Mouse (Mus musculus): Measurements from ENCODE around the gene Mlip. TPM values are rescaled to one million over a fixed set of nuclear protein-coding genes. Genes with fewer than 3 reads are reported as not detected.
A peak's percentile ranks its signal among the peaks of the same experiment; 100 is the strongest.

Mlip gene
- total RNA-seq, 2 experiments from 2014 or later: 77.3 to 100 TPM

DNA sequence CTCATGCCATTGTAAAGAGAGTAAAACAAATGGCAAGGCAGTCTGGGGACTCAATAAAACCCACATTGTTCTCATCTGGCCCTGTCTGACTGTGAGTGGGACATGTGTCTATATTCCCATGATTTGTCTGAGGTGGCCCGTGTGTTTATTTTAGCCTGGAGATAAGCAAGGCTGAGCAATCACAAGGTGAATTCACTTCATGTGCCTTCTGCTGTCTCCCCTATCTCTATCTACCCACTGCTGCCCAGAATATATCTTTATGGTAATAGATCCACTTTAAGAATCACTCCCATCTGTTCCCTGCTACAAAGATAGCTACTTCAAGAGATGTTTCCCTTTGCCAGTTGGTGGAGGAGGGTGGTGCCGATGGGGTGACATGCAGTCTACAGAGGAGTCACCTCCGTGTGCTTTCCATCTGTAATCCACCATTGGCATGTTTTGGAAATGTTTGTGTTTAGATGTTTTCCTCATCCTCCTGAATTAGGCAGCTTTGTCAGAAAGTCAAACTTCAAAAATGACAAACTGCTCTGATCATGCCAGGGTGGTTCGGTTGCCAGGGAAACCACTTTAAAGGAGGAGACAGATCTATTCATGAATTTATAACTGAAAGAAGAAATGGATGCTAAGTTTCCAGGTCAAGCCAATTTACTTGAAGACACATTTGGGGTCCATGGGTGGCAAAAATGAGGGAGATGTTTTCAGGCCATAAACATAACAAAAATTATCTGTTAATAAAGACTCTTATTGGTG is 87.3 kb downstream of the Mlip start:
- H3K27ac ChIP-seq: no peak overlapping the region
- no peak for DNase-seq
- no peak overlapping the region for H3K4me3 ChIP-seq
- intact Hi-C loops (cut with DNase I): no loop called here
- TF ChIP-seq CTCF (IDR thresholded peaks at IDR 0.05): no peak

DNA sequence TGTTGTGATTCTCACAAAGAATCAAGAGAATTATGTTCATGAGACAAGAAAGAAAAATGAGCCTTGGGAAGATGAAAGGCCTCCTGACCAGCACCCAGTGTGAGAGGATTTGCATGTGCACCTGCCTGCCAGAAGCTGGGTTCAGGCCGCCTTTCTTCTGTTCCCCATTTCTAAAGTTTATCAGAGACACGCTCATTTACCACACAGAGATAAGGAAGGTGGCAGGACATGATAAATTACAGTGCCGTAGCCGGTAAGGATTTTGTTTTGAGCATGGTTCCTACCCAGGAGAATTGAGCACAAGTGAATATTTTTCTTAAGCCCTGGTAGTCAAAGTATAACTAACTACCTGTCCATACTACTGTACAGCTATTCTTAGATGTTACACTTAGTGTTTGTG is 93.7 kb downstream of the Mlip start:
- no peak for DNase-seq
- no peak for TF ChIP-seq CTCF (IDR thresholded peaks at IDR 0.05)
- Histone ChIP-seq H3K27ac (no peak overlapping the region), H3K4me3 (no peak overlapping the region)
- intact Hi-C loops (cut with DNase I): no loop called here

DNA sequence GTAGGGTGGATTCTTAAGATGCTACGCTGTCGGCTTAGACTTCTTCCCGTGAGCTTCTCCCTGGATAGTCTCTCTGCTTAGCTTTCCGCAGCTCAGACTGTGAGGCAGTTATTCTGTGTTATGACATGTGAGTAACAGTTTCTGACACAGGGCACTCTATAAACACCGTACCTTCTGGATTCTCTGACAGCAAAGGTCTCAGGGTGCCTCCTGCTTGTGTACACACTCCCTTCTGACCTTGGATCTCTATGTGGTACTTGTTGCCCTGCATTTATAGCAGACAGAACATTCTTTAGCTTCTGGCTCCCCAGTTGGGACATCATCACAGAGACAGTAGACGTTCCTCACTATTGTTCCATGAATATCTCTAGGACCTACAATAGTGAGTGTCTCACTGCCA is 94.5 kb downstream of the Mlip start:
- no peak for TF ChIP-seq CTCF (IDR thresholded peaks at IDR 0.05)
- no peak overlapping the region for H3K4me3 ChIP-seq
- intact Hi-C loops (cut with DNase I): no loop called here
- no peak overlapping the region for H3K27ac ChIP-seq
- DNase-seq: no peak

DNA sequence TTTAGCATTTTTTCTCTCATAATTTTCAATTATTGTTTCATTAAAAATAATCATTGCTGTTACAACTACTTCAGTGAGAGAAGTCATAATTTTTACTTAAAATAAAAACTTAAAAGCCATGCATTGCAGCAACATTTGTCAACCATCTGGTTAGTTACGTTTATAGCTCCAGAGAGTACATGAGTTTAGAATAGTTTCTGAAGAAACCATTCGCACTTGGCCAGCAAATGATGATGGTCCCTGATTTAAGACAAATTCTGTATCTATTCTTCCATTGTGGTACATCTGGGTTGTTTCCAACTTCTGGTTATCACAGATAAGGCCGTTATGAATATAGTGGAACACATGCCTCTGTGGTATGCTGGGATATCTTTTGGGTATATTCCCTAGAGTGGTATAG is 98.3 kb downstream of the Mlip start:
- Histone ChIP-seq H3K4me3 (no peak overlapping the region), H3K27ac (no peak overlapping the region)
- intact Hi-C loops (cut with DNase I): no loop called here
- no peak for TF ChIP-seq CTCF (IDR thresholded peaks at IDR 0.05)
- DNase-seq: no peak

DNA sequence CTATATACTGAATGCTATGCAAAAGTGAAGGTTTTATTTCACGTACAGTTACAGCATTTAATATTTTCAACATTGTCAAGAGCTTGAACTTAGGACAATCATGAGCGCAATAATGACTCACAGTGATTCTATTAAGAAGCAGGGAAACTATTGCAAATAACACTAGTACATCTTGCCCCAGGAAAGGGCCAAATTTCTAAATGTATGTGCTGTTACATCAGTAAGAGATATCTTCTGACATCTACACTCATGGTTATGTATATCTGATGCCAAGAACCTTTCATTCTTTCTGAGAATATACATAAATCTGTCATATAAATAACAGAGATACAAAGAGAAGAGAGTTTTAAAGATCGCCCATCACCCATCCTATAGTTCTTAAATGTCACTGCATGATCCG is 100.0 kb downstream of the Mlip start:
- no peak overlapping the region for H3K4me3 ChIP-seq
- TF ChIP-seq CTCF (IDR thresholded peaks at IDR 0.05): no peak
- no peak for DNase-seq
- intact Hi-C loops (cut with DNase I): no loop called here
- peak overlapping the region; percentile 84 for H3K27ac ChIP-seq

DNA sequence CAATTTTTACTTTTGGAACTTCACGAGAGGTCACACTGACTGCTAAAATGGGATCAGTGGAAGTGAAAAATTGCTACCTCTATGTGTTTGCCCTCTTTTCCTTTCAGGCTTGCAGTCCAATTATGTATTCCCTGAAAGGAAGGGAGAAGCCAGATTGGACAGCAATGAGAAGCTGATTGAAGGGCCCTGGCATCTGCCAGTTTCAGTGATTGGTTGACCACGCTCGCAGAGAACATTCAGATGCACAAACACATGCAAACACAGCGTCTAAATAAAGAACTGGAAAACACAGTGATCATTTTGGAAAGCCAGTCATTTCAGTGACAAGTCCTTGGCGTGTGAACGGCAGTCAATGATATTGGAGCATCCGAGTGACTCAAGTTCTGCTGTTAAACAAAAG is 100.6 kb downstream of the Mlip start:
- intact Hi-C loops (cut with DNase I): no loop called here
- DNase-seq: peak; percentile 29

DNA sequence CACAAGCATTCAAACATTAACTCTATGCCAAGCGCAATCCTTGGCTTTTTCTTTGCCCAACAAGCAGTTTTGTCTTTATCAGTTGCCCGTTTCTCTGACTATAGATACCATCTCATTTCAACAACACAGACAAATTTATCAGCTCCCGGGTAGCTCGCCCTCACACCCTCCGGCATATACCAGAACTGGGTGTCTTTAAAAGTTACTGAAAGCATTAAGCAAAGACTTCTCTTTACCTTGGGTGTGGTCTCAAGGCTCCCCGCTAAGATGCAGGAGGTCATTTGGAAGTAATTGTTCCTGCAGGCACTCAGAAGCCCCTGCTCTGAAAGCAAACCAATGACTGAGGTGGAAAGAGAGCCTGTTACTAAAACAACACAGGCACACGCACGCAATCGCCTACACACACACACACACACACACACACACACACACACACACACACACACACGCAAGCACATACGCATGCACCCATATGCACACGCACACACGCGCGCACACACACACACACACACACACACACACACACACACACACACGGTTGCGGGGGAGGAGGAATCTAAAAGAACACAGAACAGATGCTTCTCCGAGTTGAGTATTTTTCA is 101.2 kb downstream of the Mlip start:
- DNase-seq: no peak
- peak overlapping the region; percentile 84 for H3K27ac ChIP-seq
- no peak for TF ChIP-seq CTCF (IDR thresholded peaks at IDR 0.05)
- intact Hi-C loops (cut with DNase I): no loop called here
- H3K4me3 ChIP-seq: no peak overlapping the region

More for the DNA sequence above, 100.6 kb downstream of the Mlip start:
- H3K4me3 ChIP-seq: no peak overlapping the region
- H3K27ac ChIP-seq: peak overlapping the region; percentile 84
- TF ChIP-seq CTCF (IDR thresholded peaks at IDR 0.05): no peak

DNA sequence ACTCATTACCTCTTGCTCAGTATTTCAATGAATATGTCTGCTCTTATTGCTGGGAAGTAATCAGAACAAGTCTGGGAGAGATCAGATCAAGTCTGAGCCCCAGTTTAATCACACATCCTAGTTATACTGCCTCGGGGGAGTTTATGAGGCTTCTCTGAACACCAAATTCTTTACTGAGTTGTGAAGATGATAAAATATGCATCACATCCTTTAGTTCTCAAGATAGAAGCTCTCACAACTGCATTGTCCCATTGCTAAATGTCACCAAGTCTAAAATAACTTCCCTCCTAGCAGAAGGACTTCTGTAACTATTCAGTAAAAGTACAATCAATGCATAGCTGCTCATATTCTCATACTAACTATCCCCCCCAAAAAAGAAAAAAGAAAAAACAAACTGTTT is 154.5 kb downstream of the Mlip start:
- intact Hi-C loops (cut with DNase I): no loop called here
- DNase-seq: no peak
- no peak for TF ChIP-seq CTCF (IDR thresholded peaks at IDR 0.05)
- no peak overlapping the region for H3K4me3 ChIP-seq
- no peak overlapping the region for H3K27ac ChIP-seq

DNA sequence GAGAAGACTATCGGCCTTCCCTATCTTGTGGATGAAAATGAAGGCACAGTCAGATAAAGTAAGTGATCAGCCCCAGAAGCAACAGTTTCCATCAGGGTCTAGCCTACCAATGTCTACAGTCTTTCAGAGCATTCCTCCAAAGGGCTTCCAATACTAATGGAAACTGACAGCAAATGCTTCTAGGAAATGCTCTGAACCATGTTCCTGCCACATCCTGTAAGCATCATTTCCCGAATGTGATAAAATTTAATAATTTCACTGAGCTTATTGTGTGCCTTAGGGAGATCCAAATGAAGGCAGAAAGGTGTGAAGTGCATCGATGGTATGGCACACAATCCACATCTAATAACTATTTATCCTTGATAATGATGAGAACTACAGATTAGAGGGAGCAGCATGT is 173.3 kb downstream of the Mlip start:
- Histone ChIP-seq H3K4me3 (no peak overlapping the region), H3K27ac (no peak overlapping the region)
- TF ChIP-seq CTCF (IDR thresholded peaks at IDR 0.05): no peak
- intact Hi-C loops (cut with DNase I): no loop called here
- DNase-seq: no peak

DNA sequence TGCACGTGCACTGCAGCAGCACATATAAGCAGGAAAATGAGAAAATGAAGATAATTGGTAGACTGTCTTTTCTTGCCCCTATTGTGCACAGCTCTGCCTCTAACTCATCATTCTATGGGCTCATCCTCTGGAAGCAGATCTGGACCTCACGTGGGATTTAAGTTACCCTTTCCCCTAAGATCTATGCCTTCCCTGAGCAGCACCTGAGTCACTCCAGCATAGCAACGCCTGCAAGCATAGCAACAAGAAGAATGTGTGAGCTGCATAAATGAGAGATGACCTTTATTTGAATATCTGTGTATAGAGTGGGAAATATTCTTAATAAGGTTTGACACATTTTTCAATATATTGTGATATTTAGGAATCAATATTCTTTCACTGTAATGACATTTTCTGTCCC is 176.9 kb downstream of the Mlip start:
- DNase-seq: no peak
- no peak for TF ChIP-seq CTCF (IDR thresholded peaks at IDR 0.05)
- intact Hi-C loops (cut with DNase I): no loop called here

DNA sequence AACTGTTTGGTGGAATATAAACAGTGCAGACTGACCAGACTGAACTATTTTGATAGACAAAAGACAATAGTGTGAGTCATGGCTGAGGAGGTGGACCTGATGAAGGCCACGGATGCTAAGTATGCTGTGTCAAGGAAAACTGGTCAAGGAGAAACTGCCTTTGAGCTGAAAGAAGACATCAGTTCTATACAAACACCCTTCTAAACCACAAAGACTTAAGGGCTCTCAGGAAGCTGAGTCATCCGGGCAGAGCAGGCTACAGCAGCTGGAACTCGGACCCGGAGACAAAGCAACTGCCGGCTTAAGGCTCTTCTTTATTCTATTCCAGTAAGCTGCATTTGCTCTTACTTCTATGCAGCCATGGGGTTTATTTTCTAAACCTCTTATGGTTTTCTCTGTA is 180.7 kb downstream of the Mlip start:
- TF ChIP-seq CTCF (IDR thresholded peaks at IDR 0.05): no peak
- no peak for DNase-seq
- H3K4me3 ChIP-seq: no peak overlapping the region
- intact Hi-C loops (cut with DNase I): no loop called here
- H3K27ac ChIP-seq: no peak overlapping the region

More for the DNA sequence above, 176.9 kb downstream of the Mlip start:
- Histone ChIP-seq H3K27ac (no peak overlapping the region), H3K4me3 (no peak overlapping the region)

DNA sequence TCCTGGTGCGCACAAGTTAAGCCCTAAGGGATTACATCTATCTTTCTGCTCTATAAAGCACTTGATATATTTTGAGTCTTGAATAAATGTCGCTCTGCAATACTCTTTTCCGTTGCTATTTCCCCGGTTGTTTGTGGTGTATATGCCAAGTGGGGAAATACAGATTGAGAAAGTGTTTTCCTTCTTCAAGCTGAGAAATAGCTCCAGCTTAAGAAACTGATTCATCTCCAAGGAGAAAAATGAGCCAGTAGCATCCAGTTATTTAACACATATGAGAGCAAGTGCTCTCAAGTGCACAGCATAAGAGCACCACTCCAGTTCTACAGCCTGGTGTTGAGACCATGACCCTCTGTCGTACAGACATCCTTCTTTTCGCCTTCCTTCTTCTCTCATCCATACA is 186.9 kb downstream of the Mlip start:
- H3K27ac ChIP-seq: no peak overlapping the region
- no peak overlapping the region for H3K4me3 ChIP-seq
- DNase-seq: no peak
- TF ChIP-seq CTCF (IDR thresholded peaks at IDR 0.05): no peak
- intact Hi-C loops (cut with DNase I): loop anchor here (10.0 kb wide), 1 partner anchor 209 kb away; no protein-coding TSS in a partner anchor

DNA sequence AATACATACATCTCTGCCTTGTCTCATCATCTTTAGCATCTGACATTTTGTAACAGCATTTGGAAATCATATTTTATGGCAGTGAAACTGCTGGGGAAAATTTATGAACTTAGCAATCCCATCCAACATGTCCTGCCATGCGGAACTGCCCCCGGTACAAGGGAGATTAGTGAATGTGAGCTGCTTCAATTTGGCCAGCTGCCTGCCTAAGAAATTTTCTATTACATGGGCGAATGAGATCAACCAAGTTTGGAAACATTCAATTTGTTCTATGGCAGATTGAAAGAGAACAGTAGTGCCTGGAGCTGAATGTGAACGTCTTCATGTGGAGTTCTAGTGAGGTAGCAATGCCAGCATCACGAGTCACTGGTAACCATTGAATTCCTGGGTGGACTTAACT is 191.0 kb downstream of the Mlip start:
- Histone ChIP-seq H3K27ac (no peak overlapping the region), H3K4me3 (no peak overlapping the region)
- TF ChIP-seq CTCF (IDR thresholded peaks at IDR 0.05): no peak
- intact Hi-C loops (cut with DNase I): loop anchor here (10.0 kb wide), 1 partner anchor 213 kb away; no protein-coding TSS in a partner anchor
- no peak for DNase-seq

Measured in gastrocnemius, adult 2 months (tissue).